29 mouse cellular contexts compared by ENCODE assay signal in genomic region chr8:95059812-95060533, GRCm38 (mm10). TPM values are rescaled to one million over a fixed set of nuclear protein-coding genes. Genes with fewer than 3 reads are reported as not detected.
DNase-seq lines count a peak whose midpoint lies in the region; ATAC-seq and TF ChIP-seq lines count a peak whose summit lies in the region.
"Had no signal": no experiment of that assay in that cellular context is flagged by ENCODE, and none has a peak within 500 bp of the region (broad histone marks: within the 10 kb centered on the region; RNA-seq: fewer than 3 reads in every experiment).

No protein-coding gene starts in this region.

- no peak overlapping the region for H3K4me2 ChIP-seq in heart, embryonic 16.5 days (ENCODE audit: low read depth, low read length)
- no peak overlapping the region for H3K4me2 ChIP-seq in lung, embryonic 14.5 days
- H3K4me2 ChIP-seq: embryonic facial prominence, embryonic 12.5 days; forebrain, embryonic 15.5 days; hindbrain, embryonic 12.5 days; limb, embryonic 13.5 days; liver, embryonic 15.5 days; midbrain, embryonic 15.5 days; neural tube, embryonic 15.5 days; stomach, embryonic 15.5 days had no signal

- H3K4me1 ChIP-seq in heart, embryonic 16.5 days (ENCODE audit: control insufficient read depth, insufficient read depth, low read length) = no peaks in the 10 kb centered on the region
- no peaks in the 10 kb centered on the region for H3K4me1 ChIP-seq in lung, embryonic 14.5 days (ENCODE audit: insufficient read depth)
- H3K4me1 ChIP-seq: embryonic facial prominence, embryonic 12.5 days; forebrain, embryonic 15.5 days; hindbrain, embryonic 12.5 days; limb, embryonic 13.5 days; midbrain, embryonic 15.5 days; stomach, embryonic 15.5 days had no signal

- no peaks in the 10 kb centered on the region for H3K36me3 ChIP-seq in heart, embryonic 16.5 days (ENCODE audit: control insufficient read depth, insufficient read depth)
- no peaks in the 10 kb centered on the region for H3K36me3 ChIP-seq in lung, embryonic 14.5 days (ENCODE audit: insufficient read depth)
- H3K36me3 ChIP-seq: embryonic facial prominence, embryonic 12.5 days; forebrain, embryonic 10.5 days; forebrain, embryonic 15.5 days; G1E; hindbrain, embryonic 12.5 days; limb, embryonic 13.5 days; liver, embryonic 15.5 days; midbrain, embryonic 10.5 days; midbrain, embryonic 15.5 days; neural tube, embryonic 15.5 days; stomach, embryonic 15.5 days had no signal

- intact Hi-C loops in heart, postnatal 25 days (cut with DNase I) = no loop called here

- H3K27ac ChIP-seq in heart, embryonic 16.5 days (ENCODE audit: low read length) = peak overlapping the region; percentile 3
- no peak overlapping the region for H3K27ac ChIP-seq in lung, embryonic 14.5 days (ENCODE audit: low read depth)
- H3K27ac ChIP-seq: embryonic facial prominence, embryonic 12.5 days; forebrain, embryonic 10.5 days; forebrain, embryonic 15.5 days; hindbrain, embryonic 12.5 days; limb, embryonic 13.5 days; liver, embryonic 15.5 days; midbrain, embryonic 10.5 days; midbrain, embryonic 15.5 days; neural tube, embryonic 15.5 days; stomach, embryonic 15.5 days had no signal

- no peak overlapping the region for H3K4me3 ChIP-seq in heart, embryonic 16.5 days (ENCODE audit: low read length)
- H3K4me3 ChIP-seq in lung, embryonic 14.5 days (ENCODE audit: low read depth, low read length) = no peak overlapping the region
- H3K4me3 ChIP-seq: embryonic facial prominence, embryonic 12.5 days; forebrain, embryonic 10.5 days; forebrain, embryonic 15.5 days; hindbrain, embryonic 12.5 days; limb, embryonic 13.5 days; liver, embryonic 15.5 days; midbrain, embryonic 10.5 days; midbrain, embryonic 15.5 days; neural tube, embryonic 15.5 days; stomach, embryonic 15.5 days had no signal

- no peaks in the 10 kb centered on the region for H3K9me3 ChIP-seq in heart, embryonic 16.5 days (replicated peaks; ENCODE audit: control insufficient read depth, low read length)
- H3K9me3 ChIP-seq in lung, embryonic 14.5 days (ENCODE audit: low read depth, low read length) = no peaks in the 10 kb centered on the region
- H3K9me3 ChIP-seq: embryonic facial prominence, embryonic 12.5 days; forebrain, embryonic 10.5 days; forebrain, embryonic 15.5 days; G1E; hindbrain, embryonic 12.5 days; limb, embryonic 13.5 days; liver, embryonic 15.5 days; midbrain, embryonic 10.5 days; midbrain, embryonic 15.5 days; neural tube, embryonic 15.5 days; stomach, embryonic 15.5 days had no signal

- H3K27me3 ChIP-seq in heart, embryonic 16.5 days (ENCODE audit: control insufficient read depth, insufficient read depth, low read length) = no peaks in the 10 kb centered on the region
- H3K27me3 ChIP-seq in lung, embryonic 14.5 days (ENCODE audit: insufficient read depth, low read length) = no peaks in the 10 kb centered on the region
- H3K27me3 ChIP-seq: embryonic facial prominence, embryonic 12.5 days; forebrain, embryonic 15.5 days; hindbrain, embryonic 12.5 days; limb, embryonic 13.5 days; liver, embryonic 15.5 days; midbrain, embryonic 15.5 days; neural tube, embryonic 15.5 days; stomach, embryonic 15.5 days had no signal

- ATAC-seq in heart, embryonic 16.5 days (replicated peaks; ENCODE audit: extremely low read depth, insufficient read depth, low FRiP score) = no peak
- peak; percentile 31; the same call in 1 of the 2 replicates for ATAC-seq in lung, embryonic 14.5 days (ENCODE audit: insufficient read depth)
- ATAC-seq in common myeloid progenitor, adult 5-6 weeks (replicated peaks; ENCODE audit: low read depth, poor library complexity, severe bottlenecking) = peak; percentile 15
- ATAC-seq: forebrain, embryonic 15.5 days; intestine, embryonic 16.5 days; midbrain, embryonic 15.5 days had no signal

- WGBS in heart, embryonic 16.5 days = 37% methylated on average over 6 of the region's 6 CpGs
- WGBS in lung, embryonic 14.5 days = 34% methylated on average over 6 of the region's 6 CpGs

- no peak overlapping the region for H3K9ac ChIP-seq in heart, embryonic 16.5 days (ENCODE audit: low read length)
- H3K9ac ChIP-seq in lung, embryonic 14.5 days = no peak overlapping the region
- H3K9ac ChIP-seq: embryonic facial prominence, embryonic 12.5 days; forebrain, embryonic 15.5 days; hindbrain, embryonic 12.5 days; limb, embryonic 13.5 days; liver, embryonic 15.5 days; midbrain, embryonic 15.5 days; neural tube, embryonic 15.5 days; stomach, embryonic 15.5 days had no signal

- TF ChIP-seq CTCF in lung, embryonic 14.5 days (IDR thresholded peaks at IDR 0.05; ENCODE audit: low read depth) = no peak

- no peak for DNase-seq in heart, postnatal 25 days (ENCODE audit: low spot score)
- DNase-seq in lung, embryonic 14.5 days = peak; percentile 28
- DNase-seq in lung, postnatal 14 days = no peak
- no peak for DNase-seq in ovary, postnatal 36 days (ENCODE audit: low spot score)
- DNase-seq: adrenal gland, postnatal 14 days; cerebellum, adult 11 months; cerebellum, adult 9-10 months; cerebellum, postnatal 36 days; embryo, embryonic 11 days; gastrocnemius, postnatal 25 days; heart, postnatal 14 days; kidney, adult 9 months; lung, postnatal 4 days; right cerebral cortex, postnatal 25 days had no signal

RNA-seq across cellular contexts. Expression of gene Drc7, which starts 5.1 kb away (rescaled TPM):
- polyA plus RNA-seq in heart, embryonic 16.5 days (2015; fragmentation: Nextera tagmentation; extraction: Ambion mirVana) = 0.46 and 0.56 TPM in 2 replicates
- not detected for total RNA-seq in heart, postnatal 25 days (2021)
- polyA plus RNA-seq in lung, embryonic 14.5 days (2014; fragmentation: Nextera tagmentation; extraction: Ambion mirVana) = 0.07 TPM in 1 of 2 replicates, not detected in the other
- 8.4 and 9.8 TPM in 2 replicates for total RNA-seq in common myeloid progenitor, adult 5-6 weeks (2017)
- total RNA-seq: adrenal gland, postnatal 14 days; gastrocnemius, adult 18-20 months; gastrocnemius, postnatal 25 days had no signal
- polyA plus RNA-seq: G1E; limb, embryonic 13.5 days had no signal

RNA-seq across cellular contexts. Expression of gene Katnb1, which starts 21.0 kb away (rescaled TPM):
- polyA plus RNA-seq in heart, embryonic 16.5 days (2015; fragmentation: Nextera tagmentation; extraction: Ambion mirVana) = 17.1 and 19.1 TPM in 2 replicates
- total RNA-seq in heart, postnatal 25 days (2021) = 1 to 10 TPM; 5.5 to 6.8 TPM
- polyA plus RNA-seq in lung, embryonic 14.5 days (2014; fragmentation: Nextera tagmentation; extraction: Ambion mirVana) = 19.4 and 23.1 TPM in 2 replicates
- total RNA-seq in common myeloid progenitor, adult 5-6 weeks (2017) = 17.5 and 24.6 TPM in 2 replicates

RNA-seq across cellular contexts. Expression of gene Adgrg3, which starts 42.5 kb away (rescaled TPM):
- polyA plus RNA-seq in heart, embryonic 16.5 days (2015; fragmentation: Nextera tagmentation; extraction: Ambion mirVana) = 4.9 and 5.2 TPM in 2 replicates
- total RNA-seq in heart, postnatal 25 days (2021) = 1 to 10 TPM in 1 of 2 experiments, under 1 TPM in 1; 0.70 to 1.3 TPM
- 4.0 and 4.7 TPM in 2 replicates for polyA plus RNA-seq in lung, embryonic 14.5 days (2014; fragmentation: Nextera tagmentation; extraction: Ambion mirVana)
- total RNA-seq in common myeloid progenitor, adult 5-6 weeks (2017) = 144 and 156 TPM in 2 replicates

Comparison
In these comparisons a context has a peak if more than half of its experiments do, and no peak if none do; other contexts are left out.
1. RNA of gene Adgrg3, which starts 42.5 kb away (total RNA-seq): 144 to 156 TPM in common myeloid progenitor, adult 5-6 weeks; 0.70 to 1.3 TPM in heart, postnatal 25 days; every median in the first group is over 10 times any median in the second.